Mouse (Mus musculus) large intestine, adult 2 months (tissue): ENCODE results near the gene Slc4a7. TPM values are rescaled to one million over a fixed set of nuclear protein-coding genes. Genes with fewer than 3 reads are reported as not detected.

ENCODE experiments used
- DNase-seq: peaks from one replicate; pipeline ENCODE4 v3.0.0-alpha.2; 2012; ENCODE audit warnings: low read depth, low spot score
- WGBS: fragments of 180-500 bp; shearing (Covaris S2); methylation state at CpG from one replicate; pipeline ENCODE4 v1.1.7; 2018; 5-methylcytosine and 5-hydroxymethylcytosine counted together
- polyA plus RNA-seq: library from polyadenylated mRNA; depleted of rRNA; stranded (reverse); fragments of >200 nt; gene quantifications from 2 replicates; pipeline ENCODE4 v1.2.3, GENCODE M21; 2012; rRNA removed

The Slc4a7 gene
- polyA plus RNA-seq: 1.9 and 7.2 TPM in 2 replicates

DNA sequence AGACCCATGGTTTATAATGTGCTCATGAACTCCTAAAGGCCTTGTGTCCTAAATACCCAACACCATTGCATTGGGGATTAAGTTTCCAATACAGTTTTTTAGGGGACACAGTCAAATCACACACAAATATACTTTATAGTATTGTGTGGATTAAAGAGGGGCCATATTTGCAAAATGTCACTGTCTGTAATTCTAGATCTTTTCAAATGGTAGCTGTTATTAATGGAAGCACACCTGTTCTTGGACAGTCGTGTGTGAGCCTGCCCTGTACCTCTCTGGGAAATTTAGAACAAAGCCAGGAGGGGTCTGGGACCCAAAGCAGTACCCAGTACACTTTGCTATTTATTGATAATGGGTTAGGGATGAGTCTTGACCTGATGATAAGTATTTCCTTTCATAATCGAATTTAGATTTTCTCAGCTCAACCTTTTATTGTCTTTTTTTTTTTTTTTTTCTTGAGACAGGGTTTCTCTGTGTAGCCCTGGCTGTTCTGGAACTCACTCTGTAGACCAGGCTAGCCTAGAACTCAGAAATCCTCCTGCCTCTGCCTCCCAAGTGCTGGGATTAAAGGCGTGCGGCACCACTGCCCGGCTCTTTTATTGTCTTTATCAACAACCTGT, at the start of gene Slc4a7:
Gene Slc4a7 (plus strand): TSS at position 570 of the 620 bp plus-strand sequence.
- 65% methylated on average over 5 of the region's 5 CpGs for WGBS
- DNase-seq: no peak

DNA sequence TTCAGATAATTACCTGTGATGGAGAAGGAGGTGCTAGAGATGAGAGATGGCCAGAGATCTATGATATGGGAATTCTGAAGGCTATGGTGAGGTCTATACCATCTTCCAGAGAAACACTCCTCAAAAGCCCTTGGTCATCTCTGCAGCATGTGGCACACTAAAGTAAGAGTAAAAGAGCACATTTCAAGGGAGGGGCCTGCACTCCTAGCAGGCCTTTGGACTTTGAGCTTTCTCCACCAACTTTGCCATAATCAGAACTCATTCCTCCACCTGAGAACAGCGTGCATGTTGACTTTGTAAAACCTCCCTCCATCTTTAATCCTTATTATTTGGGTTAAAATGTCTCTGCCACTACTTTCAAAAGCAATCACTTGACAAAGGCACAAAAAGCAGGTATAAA, 31.5 kb upstream of the Slc4a7 start:
- WGBS: 38% methylated on average over 1 of the region's 1 CpGs
- no peak for DNase-seq

DNA sequence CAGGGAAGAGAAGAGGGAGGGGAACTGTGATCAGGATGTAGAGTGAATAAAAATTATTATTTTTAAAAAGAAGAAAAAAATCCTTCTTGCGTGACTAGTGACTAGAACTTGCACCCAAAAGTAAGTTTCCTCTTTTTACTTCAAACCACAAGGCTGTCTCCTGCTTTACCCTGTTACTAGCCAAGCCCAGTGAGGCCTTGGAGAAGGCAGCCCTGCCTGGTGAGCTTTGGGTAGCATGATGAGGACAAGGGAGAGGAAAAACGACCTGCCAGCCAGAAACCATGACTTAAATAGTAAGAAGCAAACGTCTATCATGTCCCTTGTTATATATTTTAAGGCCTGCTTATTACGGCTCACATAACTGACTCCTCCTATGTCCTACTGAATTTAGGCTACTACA, 20.5 kb upstream of the Slc4a7 start:
- 64% methylated on average over 4 of the region's 4 CpGs for WGBS
- DNase-seq: no peak

DNA sequence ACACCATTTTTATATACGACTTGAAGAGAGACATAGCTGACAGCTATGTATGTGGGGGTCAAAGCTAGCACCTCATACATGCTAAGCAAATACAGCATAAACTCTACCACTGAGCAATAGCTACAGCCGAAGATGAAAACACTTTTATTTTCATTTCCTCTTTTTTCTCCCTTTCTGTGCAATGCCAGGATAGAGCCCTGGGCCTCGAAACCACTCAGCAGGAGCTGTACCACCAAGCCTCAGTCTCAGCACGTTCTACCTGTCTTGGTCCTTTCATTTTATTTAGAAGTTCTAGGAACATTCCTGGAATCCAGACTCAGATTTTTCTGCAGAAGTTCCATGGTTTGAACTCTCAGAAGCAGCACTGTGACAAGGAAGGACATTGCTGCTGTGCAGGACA, 17.3 kb upstream of the Slc4a7 start:
- DNase-seq: no peak
- 55% methylated on average over 4 of the region's 4 CpGs for WGBS

DNA sequence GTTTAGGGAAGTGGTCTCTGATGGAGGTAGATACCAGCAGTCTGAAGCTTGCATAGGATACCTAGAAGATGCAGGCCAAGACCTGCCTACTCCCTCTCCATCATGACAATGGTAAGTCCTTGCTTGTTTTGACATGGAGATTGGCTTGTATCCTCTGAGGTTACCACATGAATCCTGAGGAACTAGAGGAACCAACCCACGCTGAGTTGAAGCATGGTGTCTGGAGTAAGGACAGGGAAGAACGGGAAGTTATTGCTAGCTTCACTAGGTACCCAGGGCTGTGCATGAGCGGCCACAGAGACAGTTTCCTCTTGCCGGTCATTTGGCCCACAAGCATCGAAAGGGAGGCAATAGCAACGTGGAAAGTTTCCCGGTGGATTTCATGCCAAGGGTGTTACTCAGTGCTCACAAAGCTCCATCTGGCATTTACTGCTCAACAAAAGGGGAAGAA, 16.0 kb upstream of the Slc4a7 start:
- 7% methylated on average over 7 of the region's 7 CpGs for WGBS
- DNase-seq: no peak

DNA sequence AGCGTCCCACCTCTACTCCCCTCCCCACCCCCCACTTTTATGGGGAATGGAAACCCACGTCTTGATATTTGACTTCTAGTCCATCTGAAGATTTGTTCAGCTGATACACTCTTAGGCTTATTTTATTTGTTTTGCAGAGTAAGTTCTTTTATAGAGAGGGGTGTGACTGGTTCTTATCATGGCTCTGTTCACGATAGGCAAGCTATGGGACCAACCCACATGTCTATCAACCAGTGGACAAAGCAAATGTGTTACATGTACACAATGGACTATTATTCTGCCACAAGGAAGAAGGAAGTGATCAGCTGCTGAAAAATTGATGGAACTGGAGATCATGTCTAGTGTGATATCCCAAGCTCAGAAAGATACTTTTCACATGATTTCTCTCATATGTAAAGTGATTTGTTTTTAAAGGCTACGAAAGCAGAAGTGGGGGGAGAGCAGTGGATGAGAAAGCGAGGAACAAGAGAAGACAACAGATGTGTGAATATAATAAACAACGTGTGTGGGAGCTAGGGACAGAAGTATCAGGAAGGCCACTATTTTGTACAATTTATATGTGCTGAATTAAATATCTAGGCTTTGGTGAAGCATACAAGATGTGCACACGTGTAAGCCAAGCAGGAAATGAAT, 14.7 kb upstream of the Slc4a7 start:
- peak; percentile 60 for DNase-seq
- WGBS: 26% methylated on average over 7 of the region's 7 CpGs

DNA sequence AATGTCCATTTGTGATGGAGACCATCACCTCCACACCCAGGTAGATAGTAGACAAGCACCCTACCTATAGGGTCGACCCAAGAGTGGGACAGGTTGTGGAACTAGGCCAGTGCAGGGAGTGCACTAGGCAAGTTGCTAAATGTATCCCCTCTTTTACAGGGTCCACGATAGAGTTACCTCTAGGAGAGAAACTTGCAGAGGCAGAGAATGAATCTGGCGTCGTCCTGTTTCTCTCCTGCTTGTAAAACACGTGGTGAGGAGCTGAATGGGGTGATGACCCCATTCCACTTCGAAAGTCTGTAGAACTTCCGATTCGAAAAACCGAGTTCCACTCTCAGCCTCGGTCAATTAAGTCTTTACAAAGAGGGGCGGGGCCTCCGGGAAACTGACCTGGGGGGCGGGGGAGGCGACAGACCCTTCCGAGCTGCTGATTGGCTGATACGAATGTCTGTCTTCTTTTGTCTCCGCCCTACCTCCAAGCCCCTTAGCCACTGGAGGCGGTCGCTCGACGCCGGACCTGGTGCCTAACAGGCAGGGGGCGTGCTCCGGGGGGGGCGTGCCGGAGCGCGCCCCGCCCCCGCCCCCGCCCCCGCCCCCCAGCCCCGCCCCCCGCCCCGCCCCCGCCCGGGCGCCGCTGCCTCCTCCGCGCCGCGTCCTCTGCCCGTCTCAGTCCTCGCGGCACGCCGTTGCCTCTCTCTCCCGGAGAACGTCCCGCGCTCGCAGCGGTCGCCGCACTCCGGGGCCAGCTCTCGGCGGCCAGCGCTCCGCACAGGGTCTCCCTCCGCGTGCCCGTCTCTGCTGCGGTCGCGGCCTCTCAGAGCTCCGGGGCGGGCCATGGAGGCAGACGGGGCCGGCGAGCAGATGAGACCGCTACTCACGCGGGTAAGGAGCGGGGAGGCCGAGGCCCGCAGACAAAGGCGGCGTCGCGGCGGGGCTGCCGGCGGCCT, 593 bp downstream of the Slc4a7 start:
- peak; percentile 95 for DNase-seq
- under 1% methylated on average over 63 of the region's 85 CpGs for WGBS

DNA sequence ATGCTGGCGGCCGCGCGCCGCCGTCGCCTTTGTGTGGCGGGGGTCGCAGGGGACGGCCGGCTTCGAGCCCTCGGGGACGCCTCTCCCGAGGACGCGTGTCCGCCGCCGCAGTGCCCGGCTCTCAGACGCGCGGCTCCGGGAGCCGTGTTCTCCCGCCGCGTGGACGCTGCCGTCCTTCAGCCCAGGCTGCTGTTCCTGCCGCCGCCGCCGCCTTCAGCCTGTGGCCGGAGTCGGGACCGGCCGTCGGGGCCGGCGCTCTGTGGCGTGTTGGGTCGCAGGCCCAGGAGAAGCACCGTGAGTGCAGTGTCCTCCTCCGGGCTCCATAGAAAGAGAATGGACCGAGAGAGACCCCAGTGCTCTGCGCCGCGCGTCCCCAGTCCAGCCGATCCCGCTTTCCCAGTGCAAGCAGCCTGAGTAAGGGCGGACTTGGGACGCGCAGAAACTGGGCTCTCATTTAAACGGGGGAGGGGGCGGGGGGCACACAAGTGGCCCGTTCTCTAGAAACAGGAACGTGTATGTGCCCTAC, 1.3 kb downstream of the Slc4a7 start:
- DNase-seq: no peak
- under 1% methylated on average over 59 of the region's 60 CpGs for WGBS

DNA sequence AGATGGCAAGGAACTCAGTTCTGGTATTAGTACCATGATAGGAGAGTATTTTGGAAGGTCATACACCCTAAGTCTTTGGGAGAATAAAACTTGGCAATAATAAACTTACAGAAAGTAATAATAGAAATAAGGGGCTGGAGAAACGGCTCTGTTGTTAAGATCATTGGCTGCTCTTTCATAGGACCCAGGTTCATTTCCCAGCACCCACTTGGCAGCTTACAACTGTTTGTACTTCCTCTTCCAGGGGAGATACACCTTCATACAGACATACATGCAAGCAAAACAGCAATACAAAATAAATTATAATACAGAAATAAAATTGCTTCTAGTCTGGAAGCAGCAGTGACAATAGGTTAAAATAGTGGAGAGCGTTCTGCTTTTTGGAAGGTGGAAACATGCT, 2.6 kb downstream of the Slc4a7 start:
- 73% methylated on average over 2 of the region's 2 CpGs for WGBS
- DNase-seq: no peak

DNA sequence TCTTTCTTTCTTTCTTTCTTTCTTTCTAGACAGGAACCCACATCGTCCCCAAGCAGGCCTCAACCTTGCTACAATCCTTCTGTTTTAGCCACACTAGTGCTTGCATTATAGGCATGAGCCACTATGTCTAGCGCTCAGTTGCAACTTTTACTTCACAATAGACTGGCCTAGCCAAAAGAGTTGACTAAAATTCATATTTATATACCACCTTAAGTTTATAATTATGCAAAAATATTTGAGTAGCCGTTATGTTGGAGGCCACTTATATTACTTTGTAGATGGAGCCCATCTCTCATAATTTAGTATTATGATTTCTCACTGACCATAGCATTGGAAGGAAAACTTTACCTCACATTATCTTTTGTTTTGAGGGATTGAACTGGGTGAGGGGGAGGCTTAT, 3.0 kb downstream of the Slc4a7 start:
- 86% methylated on average over 3 of the region's 3 CpGs for WGBS

GRCm38 (mm10) chr14:14706381-14706780, 4.3 kb downstream of the Slc4a7 start:
- no peak for DNase-seq
- WGBS: 45% methylated on average over 1 of the region's 1 CpGs

More for the DNA sequence above, 3.0 kb downstream of the Slc4a7 start:
- no peak for DNase-seq

- 74% methylated on average over 1 of the region's 1 CpGs for WGBS
- no peak for DNase-seq
Observed at GRCm38 (mm10) chr14:14707061-14707460, 5.0 kb downstream of the Slc4a7 start.

DNA sequence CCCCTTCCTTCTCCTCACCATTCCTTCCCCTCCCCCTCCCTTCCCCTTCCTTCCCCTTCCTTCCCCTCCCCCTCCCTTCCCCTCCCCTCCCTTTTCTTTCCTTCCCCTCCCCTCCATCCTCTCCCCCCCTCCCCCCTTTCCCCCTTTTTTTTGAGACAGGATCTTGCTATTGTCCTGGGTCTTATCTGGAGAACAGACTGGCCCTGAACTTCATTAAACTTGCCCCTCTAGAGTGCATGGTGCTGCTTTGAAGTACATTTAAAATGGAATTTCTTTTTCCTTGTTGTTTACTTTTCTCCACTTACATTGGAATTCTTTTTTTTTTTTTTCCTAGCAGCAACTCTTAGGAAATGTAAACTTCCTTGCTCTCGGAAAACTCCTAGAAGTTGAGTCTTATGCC, 6.9 kb downstream of the Slc4a7 start:
- 86% methylated on average over 1 of the region's 1 CpGs for WGBS
- DNase-seq: no peak

- DNase-seq: no peak
Observed at GRCm38 (mm10) chr14:14714130-14714529, 12.1 kb downstream of the Slc4a7 start.

GRCm38 (mm10) chr14:14715794-14716193, 13.7 kb downstream of the Slc4a7 start:
- no peak for DNase-seq
- WGBS: 96% methylated on average over 2 of the region's 2 CpGs

- 81% methylated on average over 6 of the region's 6 CpGs for WGBS
- no peak for DNase-seq
Observed at GRCm38 (mm10) chr14:14716843-14717242, 14.8 kb downstream of the Slc4a7 start.

DNA sequence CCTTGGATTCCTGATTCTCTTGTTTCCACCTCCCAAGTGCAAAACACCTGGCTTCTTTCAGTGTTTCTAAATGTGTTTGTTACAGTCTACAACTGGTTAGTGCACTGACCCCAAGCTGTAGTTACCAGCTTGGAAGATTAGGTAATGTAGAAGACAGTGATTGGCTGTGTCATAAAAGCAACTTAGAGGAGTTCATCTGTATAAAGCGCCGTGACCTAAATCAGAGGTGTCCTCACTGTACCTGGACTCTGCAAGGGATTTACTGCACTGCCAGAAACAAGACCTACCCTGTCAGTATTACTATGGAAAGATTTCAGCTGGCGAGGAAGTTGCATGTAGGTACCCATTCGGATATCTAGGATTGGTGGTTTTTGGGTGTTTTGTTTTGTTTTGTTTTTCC, 16.5 kb downstream of the Slc4a7 start:
- WGBS: 80% methylated on average over 4 of the region's 4 CpGs
- DNase-seq: no peak

DNA sequence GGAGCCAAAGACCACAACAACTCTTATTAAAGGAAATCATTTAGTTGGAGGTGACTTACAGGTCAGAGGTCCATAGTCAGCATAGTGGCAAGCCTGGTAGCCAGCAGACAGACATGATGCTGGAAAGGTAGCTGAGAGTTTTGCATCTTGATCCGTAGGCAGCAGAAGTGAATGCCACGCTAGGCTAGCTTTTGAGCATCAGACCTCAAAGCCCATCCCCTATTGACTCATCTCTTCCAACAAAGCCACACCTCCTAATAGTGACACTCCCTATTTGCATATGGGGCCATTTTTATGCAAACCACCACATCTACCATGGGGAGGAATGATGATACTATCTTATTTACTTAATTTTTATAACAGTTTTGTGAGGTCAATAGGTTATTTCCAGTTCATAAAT, 79.1 kb downstream of the Slc4a7 start:
- WGBS: 91% methylated on average over 2 of the region's 2 CpGs
- no peak for DNase-seq

DNA sequence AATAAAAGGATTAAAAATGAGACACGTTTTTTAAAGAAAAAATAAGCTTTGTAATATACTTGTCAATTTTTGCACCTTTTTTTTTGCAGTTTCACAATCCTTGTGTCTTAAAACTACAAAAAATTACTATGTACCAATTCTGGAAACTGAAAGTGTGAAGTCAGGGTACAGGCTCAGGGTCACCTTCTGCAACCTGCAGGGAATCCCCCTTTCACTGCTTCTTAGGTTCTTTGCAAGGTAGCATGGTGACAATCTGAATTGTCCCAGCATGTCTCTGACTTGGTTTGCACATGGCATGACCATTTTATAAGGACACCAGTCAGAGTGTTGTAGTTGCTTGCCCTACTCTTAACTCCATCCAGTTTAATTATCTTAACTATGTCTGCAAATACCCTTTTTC, 82.1 kb downstream of the Slc4a7 start:
- no peak for DNase-seq
- 93% methylated on average over 1 of the region's 1 CpGs for WGBS

DNA sequence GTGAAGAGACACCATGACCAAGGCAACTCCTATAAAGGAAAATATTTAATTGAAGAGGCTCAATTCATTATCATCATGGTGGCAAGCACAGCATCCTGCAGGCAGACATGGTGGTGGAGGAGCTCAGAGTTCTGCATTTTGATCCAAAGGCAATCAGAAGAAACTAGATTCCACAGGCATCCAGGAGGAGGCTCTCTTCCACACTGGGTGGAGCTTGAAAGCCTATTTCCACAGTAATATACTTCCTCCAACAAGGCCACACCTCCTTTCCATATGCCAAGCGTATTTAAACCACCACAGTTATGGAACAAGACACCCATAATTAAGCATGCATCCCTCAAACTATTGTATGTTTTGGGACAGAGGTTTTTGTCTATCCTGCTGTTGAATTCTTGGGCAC, 84.9 kb downstream of the Slc4a7 start:
- DNase-seq: no peak
- WGBS: 72% methylated on average over 1 of the region's 1 CpGs
